Mouse (Mus musculus) CD4-positive, CD25-positive, alpha-beta regulatory T cell, adult 2 months (primary cell): ENCODE data around the gene Aebp1.

Experiments
- DNase-seq: peaks from one replicate; pipeline ENCODE4 v3.0.0-alpha.2; 2012; ENCODE audit warnings: low read depth, low spot score

Aebp1 gene

DNA sequence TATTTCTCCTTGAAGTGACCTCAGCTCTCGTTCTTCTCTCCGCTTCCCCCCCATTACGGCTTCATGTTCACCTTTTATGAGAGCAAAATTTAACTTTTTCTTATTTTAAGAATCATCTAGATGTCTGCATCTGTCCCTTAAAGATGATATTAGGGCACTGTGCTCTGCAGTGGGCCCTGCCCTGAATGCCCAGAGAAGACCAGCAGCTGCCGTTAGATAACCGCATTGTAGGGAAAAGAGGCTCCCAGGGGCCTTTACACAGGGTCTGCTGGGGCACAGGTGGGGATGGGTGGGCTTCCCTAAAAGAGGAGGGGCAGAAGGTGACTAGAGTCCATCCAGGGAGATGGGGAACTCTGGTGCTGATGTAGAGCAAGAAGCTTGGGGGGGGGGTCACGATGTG lies 32.1 kb downstream of the Aebp1 start:
- no peak for DNase-seq

DNA sequence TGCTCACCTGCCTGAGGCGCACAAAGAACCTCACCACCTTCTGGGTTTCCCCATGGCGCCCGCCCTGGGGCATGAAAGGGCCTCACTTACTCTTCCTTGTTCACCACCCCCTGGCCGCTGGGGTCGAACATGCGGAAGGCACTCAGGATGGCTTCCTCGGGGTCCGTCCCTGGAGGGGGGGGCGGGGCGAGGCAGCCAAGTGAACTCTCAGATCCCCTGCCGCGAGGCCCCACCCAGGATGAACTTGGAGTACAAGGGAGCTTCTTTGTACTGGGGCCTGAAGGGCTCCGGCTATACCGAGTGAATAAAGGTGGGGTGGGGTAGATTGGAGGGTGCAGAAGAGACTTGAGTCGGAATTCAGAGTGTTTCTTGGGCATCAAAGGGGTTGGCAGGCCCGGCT lies 35.5 kb downstream of the Aebp1 start:
- DNase-seq: peak; percentile 14

DNA sequence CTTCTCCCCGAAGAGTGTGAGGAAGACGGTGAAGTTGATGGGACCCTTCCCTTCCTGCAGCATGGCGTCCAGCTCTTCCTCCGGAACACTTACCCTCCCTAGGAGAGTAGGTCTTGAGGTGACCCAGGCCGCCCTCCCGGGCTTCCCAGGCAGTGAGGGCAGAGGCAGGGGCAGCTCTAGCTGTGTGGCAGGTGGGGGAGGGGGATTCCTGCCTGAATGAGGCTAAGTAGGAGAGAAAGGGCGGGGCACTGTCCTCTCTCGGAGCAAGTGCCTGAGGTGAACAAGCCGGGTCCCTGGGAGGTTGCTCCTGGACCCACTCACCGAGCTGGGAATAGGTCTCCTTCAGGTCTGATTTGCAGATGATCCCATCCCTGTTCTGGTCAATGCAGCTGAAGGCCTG lies 36.1 kb downstream of the Aebp1 start:
- no peak for DNase-seq

DNA sequence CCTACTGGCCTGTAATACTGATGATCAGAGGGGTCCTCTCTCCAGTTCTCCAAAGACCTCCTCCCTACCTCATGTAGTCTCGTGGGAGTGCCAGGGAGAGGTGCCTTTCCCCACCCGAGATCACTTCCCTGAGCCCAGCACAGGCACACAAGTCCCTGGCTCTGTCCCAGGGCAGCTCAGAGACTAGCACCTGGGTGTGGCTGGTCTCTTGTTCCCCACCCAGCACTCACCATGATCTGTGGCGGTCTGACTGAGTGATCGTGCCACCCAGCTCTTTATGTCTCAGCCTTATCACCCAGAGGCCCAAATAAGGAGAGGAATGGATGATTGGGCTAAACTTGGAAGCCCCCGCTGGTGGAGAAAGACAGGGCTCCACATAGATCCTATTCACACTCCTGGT lies 36.8 kb downstream of the Aebp1 start, which contains the start of gene Myl7:
TSS of gene Myl7 (minus strand) at position 252 of the 400 bp plus-strand sequence.
- no peak for DNase-seq

DNA sequence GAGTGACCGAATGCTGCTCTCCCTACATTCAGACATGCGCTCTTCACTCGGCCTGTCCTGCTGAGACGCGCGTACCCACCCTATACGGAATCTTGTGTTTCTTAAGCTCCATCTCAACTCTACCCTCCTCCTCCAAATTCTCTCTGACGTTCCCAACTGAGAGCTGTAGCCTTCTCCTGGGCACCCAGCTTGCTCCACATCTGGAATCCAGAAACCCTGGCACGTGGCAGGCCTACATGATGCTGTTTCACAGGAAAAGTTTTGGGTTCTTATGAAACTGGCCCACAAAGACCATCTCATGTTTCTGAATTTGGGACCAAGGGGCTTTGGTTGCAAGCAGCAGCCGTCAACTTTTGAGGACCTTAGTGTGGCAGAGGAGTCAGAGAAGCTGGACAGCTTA lies 37.5 kb downstream of the Aebp1 start:
- no peak for DNase-seq

DNA sequence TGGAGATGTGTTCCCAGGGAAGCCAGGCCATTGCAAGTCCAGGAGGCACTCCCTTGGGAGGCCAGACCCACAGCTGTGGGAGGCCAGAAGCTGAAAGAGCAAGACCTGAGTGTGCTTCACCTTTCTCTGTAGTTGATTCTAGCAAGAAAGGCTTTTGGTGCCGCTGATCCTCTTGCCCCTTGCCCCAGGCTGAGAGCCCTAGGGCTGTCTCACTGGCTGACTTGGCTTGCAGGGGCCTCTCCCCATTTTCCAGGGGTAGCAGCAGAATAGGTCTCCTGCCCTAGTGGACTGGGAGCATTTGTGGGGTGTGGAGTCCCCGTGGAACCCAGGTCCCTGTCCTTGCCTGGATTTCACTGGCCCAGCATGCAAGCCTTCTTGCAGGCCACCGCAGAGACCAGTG lies 39.6 kb downstream of the Aebp1 start:
- DNase-seq: no peak

DNA sequence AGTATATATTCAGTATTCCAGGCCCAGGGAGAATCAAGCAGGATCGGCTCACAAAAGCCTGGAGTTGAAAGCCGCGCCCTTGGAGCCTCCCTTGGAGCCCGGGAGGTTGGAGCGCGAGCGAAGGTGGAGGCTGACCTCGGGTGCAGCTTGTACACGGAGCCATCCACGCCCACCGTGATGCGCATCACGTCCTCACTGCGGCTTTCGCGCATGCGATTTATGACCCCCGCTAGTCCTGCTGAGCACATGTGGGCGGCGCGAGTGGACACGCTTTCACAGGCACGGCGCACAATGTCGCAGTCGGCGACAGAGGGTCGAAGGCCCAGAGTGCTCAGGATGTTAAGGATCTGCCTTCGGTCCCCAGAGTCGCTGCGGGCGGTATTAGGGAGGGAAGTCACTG lies 40.2 kb downstream of the Aebp1 start:
- DNase-seq: peak; percentile 12

DNA sequence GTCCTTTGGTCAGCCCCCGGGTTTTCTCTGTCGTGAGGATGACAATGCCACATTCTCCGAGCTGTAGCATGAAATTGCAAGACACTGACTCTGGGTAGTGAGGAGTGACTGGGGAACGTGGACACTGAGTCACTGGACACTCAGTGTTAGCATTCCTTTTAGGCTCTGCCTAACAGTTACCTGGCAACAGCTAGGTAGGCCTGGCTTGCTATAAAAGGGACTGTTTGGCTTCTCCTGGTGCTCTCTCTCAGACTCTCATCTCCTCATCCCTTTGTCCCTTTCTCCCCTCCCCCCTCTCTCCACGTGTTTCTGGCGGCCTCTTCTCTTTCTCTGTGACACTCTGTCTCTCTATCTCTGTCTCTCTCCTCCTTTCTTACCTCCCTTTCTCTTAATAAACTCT lies 40.6 kb downstream of the Aebp1 start:
- DNase-seq: no peak

DNA sequence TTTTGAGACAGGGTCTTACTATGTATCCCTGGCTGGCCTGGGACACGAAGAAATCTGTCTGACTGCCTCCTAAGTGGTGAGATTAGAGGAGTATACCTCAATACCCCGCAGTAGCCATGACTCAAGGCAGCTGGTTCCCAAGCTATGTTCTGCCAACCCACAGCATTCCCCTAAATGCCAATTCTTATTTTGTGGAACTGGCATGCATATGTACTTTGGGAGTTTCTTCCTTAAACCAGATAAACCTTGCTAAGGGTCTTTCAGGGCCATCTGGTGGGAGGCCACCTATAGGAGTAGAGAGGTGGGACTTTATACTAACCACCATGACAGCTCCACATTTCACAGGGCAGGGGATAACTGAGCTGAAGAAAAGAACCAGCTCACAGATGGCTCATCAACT lies 42.1 kb downstream of the Aebp1 start:
- DNase-seq: no peak

DNA sequence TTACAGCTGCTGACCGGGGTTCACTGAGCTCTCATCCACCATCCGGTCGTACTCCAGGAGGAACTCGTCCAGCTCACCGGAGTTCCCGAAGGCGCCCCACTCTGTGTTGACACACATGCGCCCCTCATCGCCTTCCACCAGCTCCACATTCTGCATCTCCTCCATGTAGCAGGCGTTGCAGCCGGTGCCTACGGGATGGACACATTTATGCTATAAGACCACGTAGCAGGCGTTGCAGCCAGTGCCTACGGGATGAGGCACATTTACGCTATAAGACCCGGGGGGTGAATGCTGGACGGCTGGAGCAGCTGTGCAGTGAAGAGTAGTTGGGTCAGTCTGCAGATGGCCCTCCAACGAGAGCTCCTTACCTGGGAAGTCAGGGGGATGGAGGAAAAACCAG lies 42.6 kb downstream of the Aebp1 start:
- DNase-seq: no peak

DNA sequence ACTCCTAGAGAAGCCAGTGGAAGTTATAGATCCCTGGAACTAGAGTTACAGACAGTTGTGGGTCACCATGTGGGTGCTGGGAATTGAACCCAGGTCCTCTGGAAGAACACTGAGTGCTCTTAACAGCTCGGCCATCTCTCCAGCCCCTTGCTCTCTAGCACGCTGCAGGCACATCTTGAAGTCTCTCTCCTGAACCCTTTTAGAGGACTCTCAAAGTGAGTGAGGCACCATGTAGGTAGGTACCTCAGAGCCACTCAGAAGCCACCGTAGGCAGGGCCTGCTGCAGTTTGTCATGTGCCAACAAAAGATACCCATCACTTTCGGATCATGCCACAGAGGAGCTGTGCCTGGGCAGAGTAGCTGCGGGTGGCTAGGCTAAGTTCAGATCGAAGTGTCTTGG lies 43.1 kb downstream of the Aebp1 start:
- DNase-seq: no peak

DNA sequence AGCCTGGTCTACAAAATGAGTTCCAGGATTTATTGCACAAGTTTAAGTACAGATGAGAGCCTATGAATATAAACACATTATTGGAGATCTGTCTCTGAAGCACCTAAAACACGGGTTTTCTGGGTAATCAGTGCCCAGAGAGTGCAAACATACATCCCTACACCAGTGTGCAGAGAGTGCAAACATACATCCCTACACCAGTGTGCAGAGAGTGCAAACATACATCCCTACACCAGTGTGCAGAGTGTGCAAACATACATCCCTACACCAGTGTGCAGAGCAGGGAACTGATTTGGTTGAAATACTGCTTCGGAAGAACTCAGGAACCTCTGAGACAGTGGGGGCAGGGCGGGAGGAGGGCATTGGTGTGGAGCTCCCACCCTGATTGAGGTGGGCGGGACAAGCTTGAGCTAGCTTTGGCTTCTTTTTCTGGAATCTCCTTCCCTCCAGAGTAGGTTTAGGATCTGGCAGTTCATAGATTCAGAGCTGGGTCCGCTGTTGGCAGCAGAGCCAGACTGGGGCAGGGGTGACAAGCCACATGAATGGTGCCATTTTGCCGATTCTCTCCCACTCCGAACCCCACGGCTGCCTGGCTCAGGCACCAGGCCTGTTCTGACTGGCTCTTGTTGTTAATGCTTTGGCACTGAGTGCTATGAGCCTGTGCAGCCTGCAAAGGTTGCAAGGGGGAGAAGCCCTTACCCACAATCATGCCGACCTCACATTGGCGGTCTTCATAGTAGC lies 44.2 kb downstream of the Aebp1 start:
- DNase-seq: no peak

DNA sequence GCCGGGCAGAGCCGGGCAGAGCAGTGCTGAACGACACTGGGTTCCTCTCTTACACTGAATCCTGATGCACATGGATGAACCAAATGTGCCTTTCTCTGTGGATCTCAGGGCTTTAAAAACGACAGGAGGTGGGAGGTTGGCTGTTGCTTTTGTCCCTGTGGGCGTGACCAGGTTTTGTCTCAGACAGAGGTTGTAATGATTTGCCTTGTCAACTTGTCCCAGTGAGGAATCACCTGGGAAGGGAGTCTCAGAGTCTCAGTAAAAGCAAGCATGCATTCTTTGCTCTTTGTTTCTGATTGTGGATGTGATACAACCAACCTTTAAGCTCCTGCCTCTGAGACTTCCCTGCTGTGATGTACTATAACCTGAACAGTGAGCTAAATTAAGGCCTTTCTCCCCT lies 45.3 kb downstream of the Aebp1 start:
- no peak for DNase-seq

DNA sequence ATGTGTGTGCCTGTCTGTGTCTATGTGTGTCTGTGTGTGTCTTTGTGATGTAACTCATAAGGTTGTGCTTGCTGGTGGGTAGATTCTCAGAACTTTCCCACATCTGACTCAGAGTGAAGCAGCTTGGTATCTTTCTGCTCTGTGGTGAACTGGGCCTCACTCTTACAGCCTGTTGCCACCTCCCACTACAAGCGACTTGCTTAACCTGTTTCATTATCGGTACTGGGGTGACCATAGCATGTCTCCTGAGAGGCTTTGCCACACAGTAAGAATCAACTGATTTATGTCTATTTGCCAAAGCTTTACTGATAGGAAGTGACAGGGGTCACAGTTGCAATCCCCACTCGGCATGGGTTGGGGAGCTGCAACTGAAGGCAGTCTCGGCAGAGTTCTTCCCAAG lies 46.9 kb downstream of the Aebp1 start:
- no peak for DNase-seq

DNA sequence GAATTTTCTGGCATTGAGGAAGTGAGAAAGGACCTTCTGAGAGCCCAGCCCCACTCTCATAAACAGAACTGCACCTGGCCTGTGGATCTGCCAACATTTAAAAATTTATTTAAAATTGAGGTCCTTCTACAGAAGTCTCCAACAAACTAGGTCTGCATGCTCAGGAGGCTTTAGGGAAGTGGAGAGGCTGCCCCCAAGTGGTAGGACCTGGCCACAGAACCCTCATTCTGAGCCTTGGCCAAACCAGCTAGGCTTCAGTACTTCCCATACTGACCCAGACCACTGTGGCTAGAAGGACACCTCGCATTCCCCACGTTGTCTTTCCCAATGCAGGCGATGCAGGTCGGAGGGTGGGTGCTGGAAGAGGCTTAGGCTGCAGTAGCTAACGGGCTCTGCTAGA lies 50.9 kb downstream of the Aebp1 start:
- peak; percentile 57 for DNase-seq

DNA sequence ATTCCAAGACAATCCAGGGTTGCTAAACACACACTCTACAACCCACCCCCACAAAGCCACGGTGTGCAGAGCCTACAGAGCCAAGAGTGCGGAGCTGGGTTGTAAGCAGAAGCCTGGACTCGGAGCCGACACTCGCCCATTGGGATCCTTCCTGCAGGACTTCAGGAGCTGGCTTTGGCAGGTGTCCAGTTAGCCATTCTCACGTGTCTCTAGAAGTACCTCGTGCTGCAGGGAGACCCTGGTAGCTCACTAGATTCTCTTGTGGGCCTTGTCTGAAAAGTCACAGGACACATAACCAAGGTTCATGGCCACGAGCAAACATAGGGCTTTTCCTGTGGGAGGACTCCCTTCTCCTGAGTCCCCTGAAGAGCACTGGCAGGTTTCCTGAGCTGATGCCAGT lies 51.5 kb downstream of the Aebp1 start:
- DNase-seq: no peak

DNA sequence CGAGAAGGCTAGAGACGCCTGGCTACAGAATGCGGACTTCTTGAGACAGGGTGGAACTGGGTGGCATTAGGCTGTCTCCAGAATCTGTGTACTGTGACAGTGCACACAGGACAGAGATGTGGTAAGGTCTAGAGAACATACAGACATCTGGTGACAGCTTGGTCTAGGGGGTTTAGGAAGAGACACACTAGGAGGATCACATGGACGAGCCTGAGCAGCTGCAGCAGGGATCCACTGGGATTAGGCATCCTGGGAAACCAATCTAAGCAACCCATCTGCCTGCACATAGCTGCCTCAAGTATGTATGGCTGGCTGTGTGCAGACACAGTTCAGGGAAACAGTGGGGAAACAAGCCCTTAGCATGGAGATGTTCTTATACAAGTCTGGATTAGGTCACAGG lies 52.2 kb downstream of the Aebp1 start:
- DNase-seq: no peak

DNA sequence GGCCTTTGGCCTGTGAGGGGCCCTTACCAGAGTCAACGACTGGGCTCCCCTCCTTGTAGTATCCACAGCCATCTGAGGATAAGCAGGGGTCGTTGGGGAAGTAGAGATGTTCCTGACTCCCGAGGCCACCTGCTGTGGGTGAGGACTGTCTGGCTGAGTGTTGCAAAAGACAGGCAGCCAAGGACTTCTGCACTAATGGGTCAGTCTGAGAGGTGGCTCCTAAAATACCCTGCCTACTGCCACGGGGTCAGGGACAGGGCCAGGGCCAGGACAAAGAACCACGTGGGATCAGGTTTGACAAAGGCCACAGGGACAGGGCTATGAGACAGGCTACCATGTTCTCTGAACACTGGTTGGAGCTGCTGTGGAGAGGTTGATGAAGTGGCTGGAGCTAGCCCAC lies 53.2 kb downstream of the Aebp1 start:
- no peak for DNase-seq

DNA sequence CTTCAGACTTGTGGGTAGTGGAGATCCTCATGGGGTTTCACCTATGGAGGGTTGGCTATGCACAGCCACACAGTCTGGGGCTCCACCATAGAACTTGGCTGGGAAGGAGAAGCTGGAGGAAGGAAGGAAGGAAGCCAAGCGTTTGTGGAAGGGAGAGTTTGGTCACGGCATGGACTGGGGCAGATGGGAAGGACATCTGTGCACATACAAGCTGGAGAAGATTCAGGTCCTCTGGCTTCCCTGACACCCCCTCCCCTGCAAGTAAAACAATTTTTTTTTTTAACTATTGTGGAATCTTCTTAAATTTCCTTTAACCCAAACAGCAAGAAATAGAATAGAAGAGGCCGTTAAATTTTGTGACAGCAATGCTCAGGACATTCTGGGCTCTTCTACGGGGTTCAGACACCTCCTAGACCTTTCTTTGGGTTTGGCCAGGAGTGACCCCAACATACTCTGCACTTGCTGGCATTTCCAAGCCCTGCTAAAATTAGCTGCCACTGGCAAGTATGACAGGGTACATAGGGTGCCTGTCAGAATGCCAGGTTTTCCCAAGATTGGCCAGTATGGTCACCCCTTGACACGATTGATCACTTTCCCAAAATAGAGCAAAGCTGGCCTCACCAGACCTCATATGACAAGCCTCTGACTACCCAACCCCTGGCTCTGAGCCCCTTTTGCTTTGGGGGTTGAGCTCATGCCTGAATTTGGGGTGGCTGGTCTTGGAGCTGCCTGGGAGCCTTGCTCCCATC lies 53.9 kb downstream of the Aebp1 start:
- no peak for DNase-seq

DNA sequence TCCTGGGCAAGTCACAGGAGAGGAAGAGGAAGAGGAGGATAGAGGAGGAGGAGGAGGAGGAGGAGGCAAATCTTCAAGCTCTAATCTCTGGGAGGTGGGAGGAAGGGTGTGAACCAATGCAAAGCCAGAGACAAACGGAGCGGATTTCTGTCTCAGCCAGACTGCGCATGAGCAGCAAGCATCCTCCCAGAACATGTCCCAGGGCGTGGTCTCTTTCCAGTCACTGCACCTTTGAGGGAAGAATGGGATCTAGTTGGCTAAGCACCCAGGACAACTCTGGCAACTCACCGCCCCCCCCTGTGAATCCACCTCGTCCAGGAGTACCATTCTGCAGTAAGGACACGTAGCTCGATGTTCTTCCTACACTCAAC lies 54.4 kb downstream of the Aebp1 start:
- no peak for DNase-seq

DNA sequence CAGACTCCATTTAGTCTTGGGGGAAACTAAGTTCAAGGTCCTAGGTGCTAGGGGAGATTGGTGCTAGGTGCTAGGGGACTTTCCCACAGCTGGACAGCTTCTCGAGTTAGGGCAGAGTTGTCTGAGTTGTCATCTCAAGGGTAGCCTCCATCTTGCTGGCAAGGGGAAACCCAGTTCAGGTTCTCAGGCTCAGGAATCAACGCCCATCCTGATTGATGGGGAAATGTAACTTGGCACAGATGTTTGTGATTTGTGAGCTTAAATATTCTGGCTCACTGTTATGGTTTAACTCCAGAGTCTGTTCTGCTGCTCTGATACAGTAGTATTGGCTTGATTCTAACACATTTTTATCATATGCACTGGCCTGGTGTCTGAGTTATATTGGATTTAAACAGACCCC lies 56.4 kb downstream of the Aebp1 start:
- no peak for DNase-seq

DNA sequence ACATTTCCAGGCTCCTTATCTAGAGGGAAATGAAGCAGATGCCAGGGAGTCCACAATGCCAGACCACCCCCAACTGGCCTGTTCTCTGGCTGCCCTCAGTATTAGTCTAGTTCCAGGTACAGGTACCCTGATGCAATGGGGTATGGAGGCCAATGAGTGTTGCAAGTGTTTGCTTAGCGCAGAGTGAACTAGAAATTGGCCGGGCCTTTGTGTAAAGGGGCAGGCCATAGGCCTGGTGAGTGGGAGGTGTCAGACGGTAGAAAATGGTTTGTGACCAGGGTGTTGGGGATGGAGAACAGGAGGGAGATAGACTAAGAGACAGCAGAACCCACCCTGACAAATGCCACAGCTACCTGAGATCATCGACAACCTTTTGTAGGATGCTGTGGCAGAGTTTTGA lies 57.9 kb downstream of the Aebp1 start:
- no peak for DNase-seq

DNA sequence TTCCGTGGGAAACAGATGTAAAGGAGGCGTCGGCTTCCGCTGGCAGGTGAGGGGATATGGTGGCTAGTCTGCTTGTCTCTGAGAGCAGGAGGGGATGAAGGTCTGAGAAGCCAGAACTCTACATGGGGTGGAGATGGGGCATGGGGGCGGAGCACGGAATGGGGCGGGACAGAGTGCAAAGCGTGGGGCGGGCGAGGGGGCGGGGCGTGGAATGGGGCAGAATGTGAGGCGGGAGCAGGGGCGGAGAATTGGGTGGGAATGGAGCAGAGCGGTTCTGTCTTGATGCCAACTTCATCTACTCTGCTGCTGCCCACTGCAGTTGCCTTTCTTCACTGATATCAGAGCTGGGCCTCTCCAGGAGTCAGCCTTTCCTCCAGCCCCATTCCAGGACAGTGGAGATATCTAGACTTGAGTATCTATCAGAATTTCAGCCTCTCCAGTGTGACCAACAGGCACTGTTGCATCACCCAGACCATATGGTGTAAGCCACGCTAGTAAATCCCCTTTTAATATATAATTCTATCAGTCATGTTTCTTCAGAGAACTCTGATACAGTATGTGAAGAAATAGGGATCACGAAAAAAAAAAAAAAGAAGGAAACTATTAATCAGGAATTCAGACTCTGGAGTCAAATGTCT lies 58.7 kb downstream of the Aebp1 start:
- peak; percentile 67 for DNase-seq
